Mouse (Mus musculus) neural tube, embryonic 13.5 days (tissue): ENCODE measurements around the gene Nlrp4e. TPM values are rescaled to one million over a fixed set of nuclear protein-coding genes. Genes with fewer than 3 reads are reported as not detected.
"Not testable (repeated sequence)": the region's sequence is repeated elsewhere in the genome, so short reads cannot be mapped to it uniquely, and the experiment has no call there.

Source experiments
- ATAC-seq: fragments of 200-750 bp; cut with Nextera tagmentation; 2 replicates; pipeline ENCODE4 v1.8.0; 2017; ENCODE audit warnings: low read depth, mild to moderate bottlenecking, moderate TSS enrichment, moderate library complexity
- H3K27ac ChIP-seq: fragments of 300-500 bp; sonication (generic); replicated peaks from 2 replicates; pipeline ENCODE4 v1.5.1; 2015; ENCODE audit warnings: moderate library complexity, mild to moderate bottlenecking, inconsistent platforms
- H3K27me3 ChIP-seq: fragments of 300-500 bp; sonication (generic); 2 replicates; pipeline ENCODE4 v1.6.1; 2015; ENCODE audit warnings: mild to moderate bottlenecking, inconsistent platforms
- H3K36me3 ChIP-seq: fragments of 300-500 bp; sonication (generic); 2 replicates; pipeline ENCODE4 v1.6.1; 2015; ENCODE audit warnings: mild to moderate bottlenecking, inconsistent platforms
- H3K4me1 ChIP-seq: fragments of 300-500 bp; sonication (generic); replicated peaks from 2 replicates; pipeline ENCODE4 v1.6.1; 2015; ENCODE audit warnings: inconsistent platforms
- H3K4me2 ChIP-seq: fragments of 300-500 bp; sonication (generic); 2 replicates; pipeline ENCODE4 v1.6.1; 2015; ENCODE audit warnings: inconsistent platforms, mild to moderate bottlenecking, moderate library complexity
- H3K4me3 ChIP-seq: fragments of 300-500 bp; sonication (generic); 2 replicates; pipeline ENCODE4 v1.5.1; 2015; ENCODE audit warnings: mild to moderate bottlenecking, inconsistent platforms
- H3K9ac ChIP-seq: fragments of 300-500 bp; sonication (generic); 2 replicates; pipeline ENCODE4 v1.6.1; 2015; ENCODE audit warnings: moderate library complexity, mild to moderate bottlenecking, inconsistent platforms
- H3K9me3 ChIP-seq: fragments of 300-500 bp; sonication (generic); 2 replicates; pipeline ENCODE4 v1.6.1; 2016; ENCODE audit warnings: inconsistent platforms
- WGBS: fragments of 180-500 bp; shearing (Covaris S2); methylation state at CpG from one replicate; pipeline ENCODE4 v1.1.7; 2015; 5-methylcytosine and 5-hydroxymethylcytosine counted together
- microRNA-seq: library from miRNA; unstranded; fragments of <30 nt; microRNA quantifications from one replicate; pipeline ENCODE4, GENCODE M21; 2016
- polyA plus RNA-seq: library from polyadenylated mRNA; unstranded; fragments of >200 nt; fragmentation: Nextera tagmentation; extraction: Ambion mirVana; gene quantifications from 2 replicates; pipeline ENCODE4 v1.2.1, GENCODE M21; 2015

The Nlrp4e gene
- not detected in 2 replicates for polyA plus RNA-seq

DNA sequence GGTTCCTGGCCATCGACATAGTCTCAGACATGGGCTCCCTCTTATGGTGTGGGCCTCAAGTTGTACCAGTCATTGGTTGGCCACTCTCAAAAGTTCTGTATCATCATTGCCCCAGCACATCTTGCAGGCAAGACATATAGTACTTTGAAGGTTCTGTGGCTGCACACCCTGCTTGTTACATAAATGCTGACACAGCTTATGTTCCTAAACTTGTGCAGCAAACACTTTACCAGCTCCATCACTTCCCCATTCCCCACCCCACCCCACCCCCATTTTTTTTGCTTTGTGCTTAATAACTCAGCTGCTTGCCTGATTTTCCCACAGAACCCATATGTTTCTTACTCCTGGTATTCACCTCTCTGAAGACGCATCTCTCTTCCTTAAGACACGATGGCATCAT, at the start of gene Nlrp4e:
Nlrp4e (plus strand) TSS at position 301 of the 400 bp plus-strand sequence.
- 84% methylated on average over 3 of the region's 3 CpGs for WGBS
- not testable (repeated sequence) for H3K4me3 ChIP-seq, H3K4me1 ChIP-seq, H3K27ac ChIP-seq, H3K36me3 ChIP-seq, ATAC-seq, H3K9ac ChIP-seq, H3K4me2 ChIP-seq, H3K27me3 ChIP-seq
- peaks cover 32% of the 10 kb centered on the region for H3K9me3 ChIP-seq

DNA sequence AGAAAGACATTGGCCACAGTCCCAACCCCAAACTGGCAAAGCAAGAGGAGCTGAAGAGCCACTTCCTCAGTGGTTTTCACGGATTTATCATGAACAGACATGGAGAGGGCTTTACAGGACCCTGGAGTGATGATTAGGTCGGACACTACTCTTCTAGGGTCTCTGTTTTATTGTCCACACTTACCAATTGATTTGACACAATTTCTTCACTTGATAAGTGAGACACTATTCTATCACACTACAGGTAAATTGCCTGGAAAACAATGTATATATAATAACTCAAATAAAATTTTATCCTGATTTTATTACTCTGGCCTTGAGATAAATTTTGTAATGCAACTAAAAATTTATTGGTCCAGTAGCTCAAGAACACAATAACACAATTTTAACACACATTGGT, 49.4 kb upstream of the Nlrp4e start, which contains the start of gene Vmn1r166:
Vmn1r166 (minus strand) TSS at position 101 of the 400 bp plus-strand sequence.
- not testable (repeated sequence) for H3K9ac ChIP-seq, H3K4me2 ChIP-seq, H3K9me3 ChIP-seq, H3K27me3 ChIP-seq, ATAC-seq, H3K27ac ChIP-seq, H3K4me3 ChIP-seq, H3K4me1 ChIP-seq, H3K36me3 ChIP-seq
- no CpG with 5 or more reads among the region's 2 CpGs for WGBS

DNA sequence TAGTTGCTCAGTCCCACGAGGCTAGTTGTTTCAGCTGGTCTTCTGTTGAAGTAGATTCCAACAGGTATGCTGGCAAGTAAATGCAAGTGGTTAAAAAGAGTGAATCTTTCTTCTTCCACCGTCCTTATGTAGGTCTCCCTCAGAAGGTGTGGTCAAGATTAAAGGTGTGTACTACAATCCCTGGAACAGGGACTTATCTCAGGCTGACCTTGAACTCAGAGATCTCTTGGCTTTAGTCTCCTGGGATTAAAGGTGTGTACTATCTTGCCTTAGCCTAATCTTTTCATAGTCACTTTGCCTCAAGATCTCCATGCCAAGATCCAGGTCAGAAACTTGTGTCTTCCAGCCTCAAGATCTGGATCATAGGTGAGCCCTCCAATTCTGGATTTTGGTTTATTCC, 22.2 kb upstream of the Nlrp4e start, which contains the start of gene Gm6902:
Gm6902 (minus strand) TSS at position 101 of the 400 bp plus-strand sequence.
- not testable (repeated sequence) for H3K4me2 ChIP-seq, H3K36me3 ChIP-seq, H3K9ac ChIP-seq, H3K27me3 ChIP-seq, H3K9me3 ChIP-seq, H3K4me3 ChIP-seq, H3K27ac ChIP-seq, H3K4me1 ChIP-seq, ATAC-seq
- no CpG with 5 or more reads among the region's 2 CpGs for WGBS

DNA sequence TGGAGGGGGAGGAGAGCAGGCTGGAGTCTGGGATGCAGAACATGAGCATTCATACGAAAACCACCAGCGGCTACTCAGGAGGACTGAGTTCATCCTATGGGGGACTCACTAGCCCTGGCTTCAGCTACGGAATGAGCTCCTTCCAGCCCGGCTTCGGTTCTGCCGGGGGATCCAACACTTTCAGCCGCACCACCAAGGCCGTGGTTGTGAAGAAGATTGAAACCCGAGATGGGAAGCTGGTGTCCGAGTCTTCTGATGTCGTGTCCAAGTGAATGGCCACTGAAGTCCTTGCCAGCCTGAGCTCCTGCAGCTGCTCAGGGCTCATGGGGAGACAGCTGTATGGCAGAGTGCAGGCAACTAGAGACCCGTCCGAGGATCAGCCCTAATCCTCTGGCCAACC, 57.3 kb downstream of the Nlrp4e start:
- H3K27ac ChIP-seq, H3K4me3 ChIP-seq, ATAC-seq, H3K27me3 ChIP-seq, H3K9ac ChIP-seq, H3K36me3 ChIP-seq, H3K4me1 ChIP-seq, H3K4me2 ChIP-seq: not testable (repeated sequence)
- WGBS, result 87% methylated on average over 13 of the region's 13 CpGs
- H3K9me3 ChIP-seq, result peaks cover 54% of the 10 kb centered on the region

DNA sequence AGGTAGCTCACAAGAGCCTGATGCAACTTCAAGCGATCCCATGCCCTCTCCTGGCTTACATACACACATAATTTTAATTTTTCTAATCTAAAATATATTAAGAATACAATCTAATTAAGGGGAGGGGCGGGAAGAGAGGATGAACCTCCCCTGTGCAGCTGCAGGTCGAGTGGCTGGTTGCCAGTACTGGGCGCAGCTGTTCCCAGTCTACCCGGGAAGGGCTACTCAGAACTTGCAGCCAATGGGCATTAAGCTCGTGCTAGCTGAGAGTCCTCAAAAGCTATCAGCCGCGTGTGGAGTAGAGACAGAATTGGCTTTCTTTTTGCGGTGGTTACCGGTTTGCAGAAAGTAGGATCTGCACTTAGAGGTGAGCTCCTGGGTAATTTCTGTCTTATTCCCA, 84.6 kb downstream of the Nlrp4e start, which contains the start of gene Nlrp5:
Nlrp5 (plus strand) TSS at position 301 of the 400 bp plus-strand sequence.
- Histone ChIP-seq H3K4me2 (no peak within 1 kb of the TSS), H3K36me3 (no peaks in the 10 kb centered on the region), H3K9ac (no peak within 1 kb of the TSS), H3K4me1 (no peaks in the 10 kb centered on the region), H3K9me3 (peaks cover 45% of the 10 kb centered on the region), H3K27me3 (no peaks in the 10 kb centered on the region), H3K4me3 (no peak within 1 kb of the TSS), H3K27ac (no peak within 1 kb of the TSS)
- no peak for ATAC-seq
- whole genome bisulfite sequencing, result 76% methylated on average over 10 of the region's 10 CpGs

Small RNA genes within 50 kb of the gene (microRNA-seq; reads per million reads assigned to microRNA genes)
- not detected for gene Gm25196

Other genes starting within 250 kb of the Nlrp4e start
- gene Vmn1r163, start 245.7 kb upstream of the Nlrp4e start, polyA plus RNA-seq, result not detected in 2 replicates
- not detected in 2 replicates for gene Gm8720, start 233.7 kb upstream of the Nlrp4e start, polyA plus RNA-seq
- not detected in 2 replicates for gene Gm10662, start 156.7 kb upstream of the Nlrp4e start, polyA plus RNA-seq
- gene Vmn1r165, start 83.9 kb upstream of the Nlrp4e start, polyA plus RNA-seq, result not detected in 2 replicates
- gene Vmn1r166, start 49.5 kb upstream of the Nlrp4e start, polyA plus RNA-seq, result not detected in 2 replicates
- gene Gm6902, start 22.3 kb upstream of the Nlrp4e start, polyA plus RNA-seq, result not detected in 2 replicates
- not detected in 2 replicates for gene Nlrp5, start 84.7 kb downstream of the Nlrp4e start, polyA plus RNA-seq
- not detected in 2 replicates for gene Vmn1r167, start 206.0 kb downstream of the Nlrp4e start, polyA plus RNA-seq
- not detected in 2 replicates for gene Vmn1r168, start 238.5 kb downstream of the Nlrp4e start, polyA plus RNA-seq